Mouse (Mus musculus): ENCODE measurements at regions not wholly inside any gene's neighbourhood (a gene's known extent, or its start where the extent isn't known, plus 50 kb on each side); places are given as distances from the start of the nearest gene placed in this dataset.

DNA sequence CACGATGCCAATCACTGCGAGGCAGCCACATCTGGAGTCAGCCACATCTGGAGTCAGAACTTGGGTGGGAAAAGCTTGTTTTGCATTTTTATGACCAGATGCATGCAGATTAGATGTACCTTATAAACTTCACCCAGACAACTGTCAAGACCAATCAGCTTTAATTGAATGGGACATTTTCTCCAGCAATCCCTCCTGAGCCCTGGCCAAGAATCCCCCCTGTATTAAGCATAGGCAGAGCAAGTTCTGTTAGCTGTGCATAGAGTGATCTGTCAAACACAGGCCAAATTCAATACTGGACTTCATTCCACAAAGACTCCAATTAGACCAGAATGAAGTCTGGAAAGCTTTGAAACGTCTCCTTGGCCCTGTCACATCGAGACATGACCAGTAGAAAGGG, 123.7 kb upstream of the Smim23 start:
- Histone ChIP-seq H3K4me1 (ENCODE audit: control insufficient read depth in 2 of 2, insufficient read depth in 2 of 2, low read length in 2 of 2) (peaks cover 25 to 46% of the 10 kb centered on the region in 2 experiments), H3K4me2 (ENCODE audit: low read length) (no peak overlapping the region), H3K9me3 (ENCODE audit: control insufficient read depth, low read length) (no peaks in the 10 kb centered on the region), H3K27me3 (ENCODE audit: control insufficient read depth, insufficient read depth, low read length) (no peaks in the 10 kb centered on the region), H3K27ac (replicated peaks in 1 of 2; ENCODE audit: control insufficient read depth in 1 of 2, insufficient read depth in 1 of 2, low read depth in 2 of 2, low read length in 2 of 2) (no peak overlapping the region; a peak in 1 of 4 replicates), H3K9ac (ENCODE audit: low read length) (no peak overlapping the region), H3K36me3 (ENCODE audit: control insufficient read depth, insufficient read depth, low read length) (no peaks in the 10 kb centered on the region), H3K4me3 (ENCODE audit: control insufficient read depth in 1 of 2, insufficient read depth in 1 of 2, low read depth in 1 of 2, low read length in 2 of 2) (no peak overlapping the region)
- WGBS, result 88% methylated on average over 4 of the region's 4 CpGs
- ATAC-seq (ENCODE audit: insufficient number of reproducible peaks, insufficient read depth, low FRiP score, low read depth), result no peak

DNA sequence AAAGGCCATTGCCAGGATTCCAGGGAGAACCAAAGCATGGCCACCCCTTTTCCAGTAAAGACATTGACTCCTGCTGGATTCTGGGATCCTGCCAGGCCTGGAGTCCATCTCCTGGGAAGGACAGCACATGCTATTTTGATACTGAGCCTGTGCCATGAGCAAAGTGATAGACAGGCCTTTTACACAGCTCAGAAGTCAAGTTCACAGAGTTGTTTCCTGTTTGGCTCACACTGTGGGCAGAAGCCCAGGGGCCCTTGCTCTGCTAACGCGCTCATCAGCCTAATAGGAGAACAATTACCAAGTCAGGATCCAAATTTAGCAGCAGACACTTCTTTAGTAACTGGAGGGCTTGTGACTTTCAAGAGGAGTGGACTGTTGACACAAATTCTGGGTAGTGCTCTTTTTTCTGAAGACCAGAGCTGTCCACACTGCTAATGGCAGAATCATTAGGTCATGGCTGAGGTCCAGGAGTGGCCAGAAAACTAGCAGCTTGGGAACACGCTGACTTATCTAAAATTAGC, 122.1 kb upstream of the Smim23 start:
- WGBS, result under 1% methylated on average over 3 of the region's 3 CpGs

DNA sequence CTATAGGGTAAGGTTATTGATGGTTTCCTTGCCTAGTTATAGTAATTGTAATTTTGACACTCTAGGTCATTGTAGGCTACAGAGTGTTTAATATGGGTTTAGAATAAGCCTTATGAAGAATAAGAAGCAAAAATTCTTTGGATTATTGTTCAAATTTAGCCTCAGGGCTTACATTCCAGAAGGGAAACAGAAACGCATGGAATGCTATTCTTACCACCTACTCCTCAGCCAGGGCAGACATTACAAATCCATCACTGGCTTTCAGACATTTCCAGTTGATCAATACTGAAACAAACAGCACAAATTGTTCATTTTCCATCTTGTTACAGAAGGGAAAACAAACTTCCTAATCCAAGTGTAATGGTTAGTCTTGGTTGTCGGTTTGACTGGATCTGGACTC, 120.7 kb upstream of the Smim23 start:
- Histone ChIP-seq H3K27ac (replicated peaks in 1 of 2; ENCODE audit: control insufficient read depth in 1 of 2, insufficient read depth in 1 of 2, low read depth in 2 of 2, low read length in 2 of 2) (no peak overlapping the region), H3K4me2 (ENCODE audit: low read length) (no peak overlapping the region), H3K4me3 (ENCODE audit: control insufficient read depth in 1 of 2, insufficient read depth in 1 of 2, low read depth in 1 of 2, low read length in 2 of 2) (no peak overlapping the region), H3K4me1 (ENCODE audit: control insufficient read depth in 2 of 2, insufficient read depth in 2 of 2, low read length in 2 of 2) (peaks cover 18 to 43% of the 10 kb centered on the region in 2 experiments), H3K36me3 (ENCODE audit: control insufficient read depth, insufficient read depth, low read length) (no peaks in the 10 kb centered on the region), H3K9ac (ENCODE audit: low read length) (no peak overlapping the region), H3K9me3 (ENCODE audit: control insufficient read depth, low read length) (no peaks in the 10 kb centered on the region), H3K27me3 (ENCODE audit: control insufficient read depth, insufficient read depth, low read length) (no peaks in the 10 kb centered on the region)
- no peak for ATAC-seq (ENCODE audit: insufficient number of reproducible peaks, insufficient read depth, low FRiP score, low read depth)
- 67% methylated on average over 2 of the region's 2 CpGs for WGBS

More for the DNA sequence above, 122.1 kb upstream of the Smim23 start:
- Histone ChIP-seq H3K9ac (ENCODE audit: low read length) (no peak overlapping the region), H3K4me3 (ENCODE audit: control insufficient read depth in 1 of 2, insufficient read depth in 1 of 2, low read depth in 1 of 2, low read length in 2 of 2) (no peak overlapping the region), H3K27me3 (ENCODE audit: control insufficient read depth, insufficient read depth, low read length) (no peaks in the 10 kb centered on the region), H3K4me1 (ENCODE audit: control insufficient read depth in 2 of 2, insufficient read depth in 2 of 2, low read length in 2 of 2) (peaks cover 18 to 39% of the 10 kb centered on the region in 2 experiments), H3K27ac (replicated peaks in 1 of 2; ENCODE audit: control insufficient read depth in 1 of 2, insufficient read depth in 1 of 2, low read depth in 2 of 2, low read length in 2 of 2) (peak overlapping the region; percentile 84 to 96), H3K9me3 (ENCODE audit: control insufficient read depth, low read length) (no peaks in the 10 kb centered on the region), H3K36me3 (ENCODE audit: control insufficient read depth, insufficient read depth, low read length) (no peaks in the 10 kb centered on the region), H3K4me2 (ENCODE audit: low read length) (0 out of 2 replicates have a peak overlapping the region, but pooled peaks have one; percentile 22)
- peak; percentile 93 for ATAC-seq (ENCODE audit: insufficient number of reproducible peaks, insufficient read depth, low FRiP score, low read depth)

DNA sequence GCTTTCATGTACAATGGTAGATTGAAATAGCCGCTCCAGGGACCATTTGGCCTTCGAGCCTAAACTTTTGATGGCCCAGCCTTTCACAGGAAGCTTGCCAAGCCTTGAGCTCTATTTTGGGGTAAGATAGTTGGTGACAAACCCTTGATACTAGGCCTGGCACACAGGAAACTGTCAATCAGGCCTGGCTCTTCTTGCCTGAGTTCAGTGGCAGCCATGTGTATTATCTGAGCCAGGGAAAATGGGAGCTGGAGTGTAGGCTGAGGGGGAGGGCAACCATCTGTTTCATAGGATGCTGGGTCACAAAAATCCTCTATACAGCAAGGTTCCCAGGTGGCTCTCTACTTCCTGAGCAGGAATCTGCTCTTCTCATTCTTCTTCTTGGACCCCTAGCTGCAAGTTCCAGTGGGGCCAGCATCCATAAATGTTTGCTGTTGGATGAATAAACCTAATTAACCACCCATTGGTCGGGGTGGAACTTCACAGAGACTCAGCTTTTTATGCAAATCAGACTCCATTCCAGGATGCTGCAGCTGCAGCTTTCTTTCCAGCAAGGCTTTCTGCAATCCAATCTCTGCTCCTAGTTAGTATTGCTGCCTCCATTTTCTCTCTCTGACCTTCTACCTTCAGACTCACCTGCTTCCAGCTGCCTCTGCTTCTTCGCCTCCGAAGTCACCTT, 117.1 kb upstream of the Smim23 start:
- 58% methylated on average over 5 of the region's 5 CpGs for WGBS
- Histone ChIP-seq H3K4me3 (ENCODE audit: control insufficient read depth in 1 of 2, insufficient read depth in 1 of 2, low read depth in 1 of 2, low read length in 2 of 2) (no peak overlapping the region), H3K4me1 (ENCODE audit: control insufficient read depth in 2 of 2, insufficient read depth in 2 of 2, low read length in 2 of 2) (peaks cover 9 to 25% of the 10 kb centered on the region in 2 experiments), H3K36me3 (ENCODE audit: control insufficient read depth, insufficient read depth, low read length) (no peaks in the 10 kb centered on the region), H3K4me2 (ENCODE audit: low read length) (no peak overlapping the region), H3K27me3 (ENCODE audit: control insufficient read depth, insufficient read depth, low read length) (no peaks in the 10 kb centered on the region), H3K27ac (replicated peaks in 1 of 2; ENCODE audit: control insufficient read depth in 1 of 2, insufficient read depth in 1 of 2, low read depth in 2 of 2, low read length in 2 of 2) (no peak overlapping the region; a peak in 1 of 4 replicates), H3K9ac (ENCODE audit: low read length) (no peak overlapping the region), H3K9me3 (ENCODE audit: control insufficient read depth, low read length) (no peaks in the 10 kb centered on the region)
- ATAC-seq (ENCODE audit: insufficient number of reproducible peaks, insufficient read depth, low FRiP score, low read depth), result no peak

DNA sequence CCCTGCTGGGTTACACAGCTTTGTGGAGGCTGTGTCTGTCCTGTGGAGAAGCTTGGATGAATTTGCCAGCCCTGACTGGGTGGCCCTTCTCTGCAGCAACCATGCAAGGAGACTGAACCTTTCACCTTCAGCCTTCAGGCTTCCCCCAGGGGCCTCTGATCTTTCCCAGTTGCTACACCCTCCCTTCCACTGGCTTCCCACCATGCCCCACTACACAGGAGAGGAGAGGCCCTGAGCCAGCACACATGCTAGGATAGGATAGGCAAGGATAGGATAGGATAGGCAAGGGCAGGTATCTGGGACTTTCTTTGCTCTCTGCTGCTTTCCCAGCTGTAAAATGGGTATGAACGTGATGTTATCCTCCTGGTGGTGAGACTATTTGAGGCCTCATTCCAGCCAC, 114.7 kb upstream of the Smim23 start:
- Histone ChIP-seq H3K9ac (ENCODE audit: low read length) (no peak overlapping the region), H3K27me3 (ENCODE audit: control insufficient read depth, insufficient read depth, low read length) (no peaks in the 10 kb centered on the region), H3K36me3 (ENCODE audit: control insufficient read depth, insufficient read depth, low read length) (no peaks in the 10 kb centered on the region), H3K4me1 (ENCODE audit: control insufficient read depth in 2 of 2, insufficient read depth in 2 of 2, low read length in 2 of 2) (peaks cover 3 to 9% of the 10 kb centered on the region in 2 experiments; a peak in 3 of 4 replicates), H3K4me3 (ENCODE audit: control insufficient read depth in 1 of 2, insufficient read depth in 1 of 2, low read depth in 1 of 2, low read length in 2 of 2) (no peak overlapping the region), H3K27ac (replicated peaks in 1 of 2; ENCODE audit: control insufficient read depth in 1 of 2, insufficient read depth in 1 of 2, low read depth in 2 of 2, low read length in 2 of 2) (no peak overlapping the region), H3K4me2 (ENCODE audit: low read length) (no peak overlapping the region), H3K9me3 (ENCODE audit: control insufficient read depth, low read length) (no peaks in the 10 kb centered on the region)
- no peak for ATAC-seq (ENCODE audit: insufficient number of reproducible peaks, insufficient read depth, low FRiP score, low read depth)
- 63% methylated on average over 1 of the region's 1 CpGs for WGBS

DNA sequence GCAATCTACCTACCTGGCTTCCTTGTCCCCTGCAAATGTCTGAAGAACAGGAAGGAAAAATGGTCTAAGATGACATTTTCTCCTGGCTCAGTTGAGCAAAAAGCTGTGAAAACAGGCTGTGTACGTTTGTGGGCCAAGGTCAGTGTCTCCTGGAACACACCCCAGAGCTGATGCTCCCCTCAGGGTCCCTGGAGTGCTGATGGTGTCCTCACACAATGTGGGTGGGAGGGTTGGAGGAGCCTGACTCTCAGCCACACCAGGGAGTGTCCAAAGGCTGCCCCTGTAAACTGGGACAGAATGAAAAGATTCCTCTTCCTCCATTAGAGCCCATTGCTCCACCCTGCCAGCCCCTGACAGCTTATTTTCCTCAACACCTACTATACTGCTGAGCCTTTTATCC, 112.8 kb upstream of the Smim23 start:
- H3K9ac ChIP-seq (ENCODE audit: low read length), result no peak overlapping the region
- H3K9me3 ChIP-seq (ENCODE audit: control insufficient read depth, low read length), result peaks cover 7% of the 10 kb centered on the region; the same call in 1 of the 2 replicates
- H3K4me1 ChIP-seq (ENCODE audit: control insufficient read depth in 2 of 2, insufficient read depth in 2 of 2, low read length in 2 of 2), result peaks cover 3 to 9% of the 10 kb centered on the region in 2 experiments; a peak in 3 of 4 replicates
- H3K4me3 ChIP-seq (ENCODE audit: control insufficient read depth in 1 of 2, insufficient read depth in 1 of 2, low read depth in 1 of 2, low read length in 2 of 2), result no peak overlapping the region
- H3K27ac ChIP-seq (replicated peaks in 1 of 2; ENCODE audit: control insufficient read depth in 1 of 2, insufficient read depth in 1 of 2, low read depth in 2 of 2, low read length in 2 of 2), result no peak overlapping the region
- H3K27me3 ChIP-seq (ENCODE audit: control insufficient read depth, insufficient read depth, low read length), result no peaks in the 10 kb centered on the region
- no peaks in the 10 kb centered on the region for H3K36me3 ChIP-seq (ENCODE audit: control insufficient read depth, insufficient read depth, low read length)
- H3K4me2 ChIP-seq (ENCODE audit: low read length), result no peak overlapping the region
- 22% methylated on average over 1 of the region's 1 CpGs for WGBS
- no peak for ATAC-seq (ENCODE audit: insufficient number of reproducible peaks, insufficient read depth, low FRiP score, low read depth)

DNA sequence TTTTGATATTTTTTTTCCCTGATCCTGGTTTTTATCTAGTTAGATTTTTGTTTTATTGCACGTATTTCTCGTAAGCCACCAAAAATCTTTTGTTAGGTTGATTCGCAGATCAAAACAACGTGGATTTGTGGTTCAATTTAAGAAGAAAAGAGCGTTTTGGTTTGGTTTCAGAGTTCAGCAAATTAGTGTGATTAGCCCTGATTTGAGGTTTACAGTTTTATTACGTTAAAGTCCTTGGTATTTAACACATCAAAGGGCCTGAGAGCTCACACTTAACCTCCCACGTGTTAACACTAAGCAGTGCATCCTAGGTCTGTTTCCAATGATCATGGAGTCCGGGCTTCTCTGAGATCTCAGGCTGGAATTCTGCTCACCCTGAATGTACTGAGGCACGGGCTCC, 107.5 kb upstream of the Smim23 start:
- peaks cover 7% of the 10 kb centered on the region; the same call in 1 of the 2 replicates for H3K9me3 ChIP-seq (ENCODE audit: control insufficient read depth, low read length)
- no peak overlapping the region for H3K9ac ChIP-seq (ENCODE audit: low read length)
- no peak for ATAC-seq (ENCODE audit: insufficient number of reproducible peaks, insufficient read depth, low FRiP score, low read depth)
- peaks cover 8 to 13% of the 10 kb centered on the region in 2 experiments for H3K4me1 ChIP-seq (ENCODE audit: control insufficient read depth in 2 of 2, insufficient read depth in 2 of 2, low read length in 2 of 2)
- H3K4me2 ChIP-seq (ENCODE audit: low read length), result no peak overlapping the region
- H3K27me3 ChIP-seq (ENCODE audit: control insufficient read depth, insufficient read depth, low read length), result no peaks in the 10 kb centered on the region
- H3K27ac ChIP-seq (replicated peaks in 1 of 2; ENCODE audit: control insufficient read depth in 1 of 2, insufficient read depth in 1 of 2, low read depth in 2 of 2, low read length in 2 of 2), result no peak overlapping the region
- 69% methylated on average over 9 of the region's 9 CpGs for WGBS
- no peak overlapping the region for H3K4me3 ChIP-seq (ENCODE audit: control insufficient read depth in 1 of 2, insufficient read depth in 1 of 2, low read depth in 1 of 2, low read length in 2 of 2)
- H3K36me3 ChIP-seq (ENCODE audit: control insufficient read depth, insufficient read depth, low read length), result no peaks in the 10 kb centered on the region
